In the genomic region with DNA sequence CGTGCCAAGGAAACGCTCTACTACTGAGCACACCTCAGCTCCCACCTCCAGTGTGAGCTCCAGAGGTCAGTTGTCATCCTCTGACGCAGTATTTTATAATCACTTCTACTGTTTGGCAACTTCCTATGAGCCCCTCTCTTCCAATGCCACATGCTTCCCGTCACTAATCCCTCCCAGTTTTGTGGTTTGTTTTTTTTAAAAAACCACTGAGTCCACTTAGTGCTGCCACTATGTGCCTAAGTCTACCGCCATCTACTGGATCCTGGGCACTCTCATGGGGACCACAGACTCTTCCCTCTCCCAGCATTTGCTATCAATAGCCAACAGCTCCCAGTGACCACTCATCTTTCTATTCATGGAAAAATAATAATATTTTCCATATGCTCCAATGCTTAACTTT, we compare ENCODE assay signal across 12 mouse cellular contexts. TPM values are rescaled to one million over a fixed set of nuclear protein-coding genes. Genes with fewer than 3 reads are reported as not detected.
DNase-seq lines count a peak whose midpoint lies in the region; ATAC-seq and TF ChIP-seq lines count a peak whose summit lies in the region.
"Had no signal": no experiment of that assay in that cellular context is flagged by ENCODE, and none has a peak within 500 bp of the region (broad histone marks: within the 10 kb centered on the region; RNA-seq: fewer than 3 reads in every experiment).

No protein-coding gene starts in this region.

- H3K9ac ChIP-seq in hindbrain, postnatal 0 days (replicated peaks; ENCODE audit: low read length): no peak overlapping the region
- H3K9ac ChIP-seq in MEL (ENCODE audit: control insufficient read depth, low read depth, low read length, poor library complexity, severe bottlenecking): no peak overlapping the region
- H3K9ac ChIP-seq: embryonic facial prominence, embryonic 12.5 days; heart, embryonic 12.5 days; limb, embryonic 13.5 days; neural tube, embryonic 13.5 days had no signal

- H3K4me2 ChIP-seq in hindbrain, postnatal 0 days (ENCODE audit: low read depth, low read length): no peak overlapping the region
- H3K4me2 ChIP-seq: embryonic facial prominence, embryonic 12.5 days; heart, embryonic 12.5 days; limb, embryonic 13.5 days; neural tube, embryonic 13.5 days had no signal

- H3K9me3 ChIP-seq in hindbrain, postnatal 0 days (ENCODE audit: low read length): no peaks in the 10 kb centered on the region
- no peaks in the 10 kb centered on the region for H3K9me3 ChIP-seq in hindbrain, embryonic 10.5 days
- no peaks in the 10 kb centered on the region for H3K9me3 ChIP-seq in MEL (replicated peaks; ENCODE audit: insufficient read depth, low read length)
- H3K9me3 ChIP-seq: embryonic facial prominence, embryonic 12.5 days; heart, embryonic 12.5 days; limb, embryonic 13.5 days; neural tube, embryonic 13.5 days had no signal

- no peak for TF ChIP-seq EP300 in MEL (IDR thresholded peaks at IDR 0.05; ENCODE audit: low read depth in 1 of 2, low read length in 2 of 2)

- whole genome bisulfite sequencing in hindbrain, postnatal 0 days: 71% methylated on average over 5 of the region's 5 CpGs
- 77% methylated on average over 5 of the region's 5 CpGs for WGBS in hindbrain, embryonic 10.5 days

- intact Hi-C loops in left cerebral cortex, postnatal 36 days (cut with DNase I): no loop called here

- no peak overlapping the region for H3K4me3 ChIP-seq in hindbrain, postnatal 0 days (ENCODE audit: low read length)
- no peak overlapping the region for H3K4me3 ChIP-seq in hindbrain, embryonic 10.5 days
- H3K4me3 ChIP-seq in C2C12 (ENCODE audit: insufficient read depth, poor library complexity, severe bottlenecking) (no peak overlapping the region), MEL (ENCODE audit: control insufficient read depth in 1 of 2, insufficient read depth in 1 of 2, low read depth in 2 of 2, low read length in 2 of 2) (no peak overlapping the region)
- H3K4me3 ChIP-seq: embryonic facial prominence, embryonic 12.5 days; heart, embryonic 12.5 days; limb, embryonic 13.5 days; neural tube, embryonic 13.5 days had no signal

- TF ChIP-seq POLR2A in MEL (IDR thresholded peaks at IDR 0.05; ENCODE audit: control insufficient read depth in 1 of 2, insufficient read depth in 1 of 2, low read depth in 1 of 2, low read length in 2 of 2, poor library complexity in 1 of 2): no peak

- no peaks in the 10 kb centered on the region for H3K79me3 ChIP-seq in C2C12 (ENCODE audit: low read depth)

- H3K27me3 ChIP-seq in hindbrain, postnatal 0 days (ENCODE audit: insufficient read depth, low read length): no peaks in the 10 kb centered on the region
- no peaks in the 10 kb centered on the region for H3K27me3 ChIP-seq in hindbrain, embryonic 10.5 days (ENCODE audit: insufficient read depth, poor library complexity, severe bottlenecking)
- H3K27me3 ChIP-seq in C2C12 (ENCODE audit: control insufficient read depth, insufficient read depth, insufficient read length) (peaks cover 22% of the 10 kb centered on the region), MEL (ENCODE audit: control insufficient read depth in 1 of 2, insufficient read depth in 2 of 2, low read length in 2 of 2) (no peaks in the 10 kb centered on the region)
- H3K27me3 ChIP-seq: embryonic facial prominence, embryonic 12.5 days; heart, embryonic 12.5 days; limb, embryonic 13.5 days; neural tube, embryonic 13.5 days had no signal

- no peak overlapping the region for H3ac ChIP-seq in C2C12 (ENCODE audit: control insufficient read depth, insufficient read length, low read depth)

- H3K79me2 ChIP-seq in C2C12 (ENCODE audit: control insufficient read depth, insufficient read depth) (no peaks in the 10 kb centered on the region), MEL (ENCODE audit: control insufficient read depth, insufficient read depth, low read length, poor library complexity) (no peaks in the 10 kb centered on the region)

- TF ChIP-seq CTCF in hindbrain, postnatal 0 days (IDR thresholded peaks at IDR 0.05; ENCODE audit: low read depth): peak; percentile 49
- peak; percentile 13 for TF ChIP-seq CTCF in C2C12 (IDR thresholded peaks at IDR 0.05; ENCODE audit: control insufficient read depth, insufficient read depth, insufficient read length)
- peak in 2 of 3 experiments; percentile 24 to 35; a peak in 3 of 6 replicates for TF ChIP-seq CTCF in MEL (IDR thresholded peaks at IDR 0.05 in 2 of 3, conservative IDR thresholded peaks at IDR 0.05 in 1 of 3; ENCODE audit: control insufficient read depth in 1 of 3, insufficient read depth in 1 of 3, low read depth in 2 of 3, low read length in 3 of 3, poor library complexity in 1 of 3, severe bottlenecking in 1 of 3)

- no peaks in the 10 kb centered on the region; the same call in 1 of the 2 replicates for H3K36me3 ChIP-seq in hindbrain, postnatal 0 days (ENCODE audit: insufficient read depth, low read length)
- H3K36me3 ChIP-seq in hindbrain, embryonic 10.5 days: peaks cover 13% of the 10 kb centered on the region
- H3K36me3 ChIP-seq in C2C12 (ENCODE audit: control insufficient read depth, insufficient read depth): no peaks in the 10 kb centered on the region
- no peaks in the 10 kb centered on the region for H3K36me3 ChIP-seq in MEL (ENCODE audit: control insufficient read depth in 1 of 2, insufficient read depth in 2 of 2, low read length in 2 of 2)

- ATAC-seq in hindbrain, postnatal 0 days: no peak
- ATAC-seq in hematopoietic stem cell, adult 5-6 weeks (replicated peaks in 1 of 2; ENCODE audit: insufficient read depth in 1 of 2, low FRiP score in 2 of 2, low TSS enrichment in 1 of 2, low read depth in 1 of 2, poor library complexity in 2 of 2, severe bottlenecking in 2 of 2): peak; percentile 93 to 96

- no peaks in the 10 kb centered on the region for H3K4me1 ChIP-seq in hindbrain, postnatal 0 days (ENCODE audit: insufficient read depth, low read length)
- peaks cover 3% of the 10 kb centered on the region; the same call in 1 of the 2 replicates for H3K4me1 ChIP-seq in hindbrain, embryonic 10.5 days (replicated peaks)
- no peaks in the 10 kb centered on the region for H3K4me1 ChIP-seq in MEL (ENCODE audit: control insufficient read depth in 1 of 2, insufficient read depth in 2 of 2, low read length in 2 of 2)
- H3K4me1 ChIP-seq: embryonic facial prominence, embryonic 12.5 days; heart, embryonic 12.5 days; limb, embryonic 13.5 days; neural tube, embryonic 13.5 days had no signal

- H3K27ac ChIP-seq in hindbrain, postnatal 0 days: no peak overlapping the region
- no peak overlapping the region for H3K27ac ChIP-seq in hindbrain, embryonic 10.5 days
- H3K27ac ChIP-seq in MEL (ENCODE audit: control insufficient read depth, low read depth, low read length): no peak overlapping the region
- H3K27ac ChIP-seq: embryonic facial prominence, embryonic 12.5 days; limb, embryonic 13.5 days; neural tube, embryonic 13.5 days had no signal

- peak; percentile 61 for DNase-seq in hindbrain, postnatal 0 days (ENCODE audit: low spot score)
- DNase-seq in hindbrain, embryonic 10.5 days (ENCODE audit: low spot score): no peak
- peak; percentile 16 for DNase-seq in MEL (ENCODE audit: low read depth, low spot score)
- no peak for DNase-seq in ovary, postnatal 10 days (ENCODE audit: low spot score)
- no peak for DNase-seq in left cerebral cortex, postnatal 36 days (ENCODE audit: low spot score in 2 of 2)

- TF ChIP-seq RAD21 in MEL (IDR thresholded peaks at IDR 0.05; ENCODE audit: low read depth, low read length): peak; percentile 20

TF ChIP-seq in C2C12, 6 proteins besides CTCF, POLR2A, EP300 and RAD21 (continues in another document):
- no peak for TF ChIP-seq MYOD1 (IDR thresholded peaks at IDR 0.05; ENCODE audit: control insufficient read depth, insufficient read length, low read depth)
- TF ChIP-seq USF1 (IDR thresholded peaks at IDR 0.05; ENCODE audit: low read depth): no peak
- no peak for TF ChIP-seq CEBPB (IDR thresholded peaks at IDR 0.05; ENCODE audit: low read depth)
- no peak for TF ChIP-seq MYOG (IDR thresholded peaks at IDR 0.05; ENCODE audit: control insufficient read depth, extremely low read depth, insufficient read length)

TF ChIP-seq in MEL, 35 proteins besides CTCF, POLR2A, EP300 and RAD21:
- TF ChIP-seq MAFK (IDR thresholded peaks at IDR 0.05; ENCODE audit: borderline replicate concordance, low read depth, low read length) (no peak), JUND (IDR thresholded peaks at IDR 0.05; ENCODE audit: low read depth, low read length) (no peak), ZNF384 (IDR thresholded peaks at IDR 0.05; ENCODE audit: low read depth, low read length) (peak; percentile 49; the same call in 1 of the 2 replicates), SMC3 (IDR thresholded peaks at IDR 0.05; ENCODE audit: low read depth, low read length) (peak; percentile 19; the same call in 1 of the 2 replicates)

RNA-seq across cellular contexts. Expression of a gene that starts 12.2 kb away (rescaled TPM):
- 5.8 and 10.0 TPM in 2 replicates for total RNA-seq in hindbrain, postnatal 0 days (2014; rRNA removed)
- 9.1 and 9.3 TPM in 2 replicates for polyA plus RNA-seq in hindbrain, postnatal 0 days (2015; fragmentation: Nextera tagmentation; extraction: Ambion mirVana)
- 14.7 and 14.8 TPM in 2 replicates for polyA plus RNA-seq in hindbrain, embryonic 10.5 days (2016; fragmentation: Nextera tagmentation; extraction: Ambion mirVana)
- polyA plus RNA-seq in C2C12 (2012; fragmentation: generic; extraction: Trizol) (0.92 TPM), MEL (2012; ENCODE audit: insufficient read depth in 1 of 2, insufficient read length in 2 of 2, low read depth in 1 of 2, low replicate concordance in 2 of 2, missing spikeins in 1 of 2) (1 to 10 TPM in 1 of 2 experiments, not detected in 1; 5.3 TPM)
- 1.3 TPM in 2 replicates for total RNA-seq in MEL (2012; rRNA removed)
- 1.7 and 3.0 TPM in 2 replicates for total RNA-seq in hematopoietic stem cell, adult 5-6 weeks (2017)
- 1 to 10 TPM; 8.0 to 9.4 TPM for total RNA-seq in left cerebral cortex, postnatal 36 days (2021)

RNA-seq across cellular contexts. Expression of a gene that starts 20.1 kb away (rescaled TPM):
- total RNA-seq in hindbrain, postnatal 0 days (2014; rRNA removed): not detected in 2 replicates
- not detected in 2 replicates for polyA plus RNA-seq in hindbrain, postnatal 0 days (2015; fragmentation: Nextera tagmentation; extraction: Ambion mirVana)
- polyA plus RNA-seq in hindbrain, embryonic 10.5 days (2016; fragmentation: Nextera tagmentation; extraction: Ambion mirVana): not detected in 2 replicates
- not detected for polyA plus RNA-seq in C2C12 (2012; fragmentation: generic; extraction: Trizol)
- total RNA-seq in MEL (2012; rRNA removed): not detected in 2 replicates
- polyA plus RNA-seq in MEL (2012; ENCODE audit: insufficient read depth in 1 of 2, insufficient read length in 2 of 2, low read depth in 1 of 2, low replicate concordance in 2 of 2, missing spikeins in 1 of 2): not detected
- total RNA-seq in hematopoietic stem cell, adult 5-6 weeks (2017): not detected in 2 replicates
- total RNA-seq in left cerebral cortex, postnatal 36 days (2021): not detected
- total RNA-seq: layer of hippocampus, adult 18-20 months had no signal
- polyA plus RNA-seq: embryonic facial prominence, embryonic 12.5 days; heart, embryonic 12.5 days; limb, embryonic 13.5 days; neural tube, embryonic 13.5 days had no signal

RNA-seq across cellular contexts. Expression of a gene that starts 35.5 kb away (rescaled TPM):
- total RNA-seq in hindbrain, postnatal 0 days (2014; rRNA removed): 109 and 114 TPM in 2 replicates
- polyA plus RNA-seq in hindbrain, postnatal 0 days (2015; fragmentation: Nextera tagmentation; extraction: Ambion mirVana): 25.0 and 26.5 TPM in 2 replicates
- 21.1 and 27.4 TPM in 2 replicates for polyA plus RNA-seq in hindbrain, embryonic 10.5 days (2016; fragmentation: Nextera tagmentation; extraction: Ambion mirVana)
- polyA plus RNA-seq in C2C12 (2012; fragmentation: generic; extraction: Trizol): 0.44 TPM
- total RNA-seq in MEL (2012; rRNA removed): 0.33 and 0.39 TPM in 2 replicates
- under 1 TPM in 1 of 2 experiments, not detected in 1; 0.24 TPM for polyA plus RNA-seq in MEL (2012; ENCODE audit: insufficient read depth in 1 of 2, insufficient read length in 2 of 2, low read depth in 1 of 2, low replicate concordance in 2 of 2, missing spikeins in 1 of 2)
- total RNA-seq in hematopoietic stem cell, adult 5-6 weeks (2017): 2.8 and 3.3 TPM in 2 replicates
- 10 to 100 TPM; 38.9 to 43.5 TPM for total RNA-seq in left cerebral cortex, postnatal 36 days (2021)

Comparison
In these comparisons a context has a peak if more than half of its experiments do, and no peak if none do; other contexts are left out.
1. DNase-seq: peak in hindbrain, postnatal 0 days (single experiment) and MEL (single experiment); none in hindbrain, embryonic 10.5 days (single experiment), ovary, postnatal 10 days (single experiment) and left cerebral cortex, postnatal 36 days (0 of 2).
2. Peak in every context shown above with its lines, with median percentiles within 50 percentile points of each other: CTCF ChIP-seq.